Mouse (Mus musculus) cerebellum, adult 2 months (tissue): Measurements from ENCODE around the gene Tex45. TPM values are rescaled to one million over a fixed set of nuclear protein-coding genes. Genes with fewer than 3 reads are reported as not detected.

Experiments used
- DNase-seq, 2 experiments: peaks; one replicate each; pipeline ENCODE4 v3.0.0; 2021
- H3K27ac ChIP-seq: fragments of 200-500 bp; 2 replicates; pipeline ENCODE4 v1.5.1; 2012; ENCODE audit warnings: low read length, control low read depth, inconsistent platforms; ENCODE audit not compliant: insufficient read depth
- H3K27me3 ChIP-seq: fragments of 200-500 bp; 2 replicates; pipeline ENCODE4 v1.6.1; 2012; ENCODE audit warnings: inconsistent platforms, mild to moderate bottlenecking, low read length, moderate library complexity; ENCODE audit not compliant: control insufficient read depth, insufficient read depth
- H3K4me1 ChIP-seq: fragments of 200-500 bp; 2 replicates; pipeline ENCODE4 v1.6.1; 2011; ENCODE audit warnings: low read length; ENCODE audit not compliant: control insufficient read depth, insufficient read depth
- H3K4me3 ChIP-seq: fragments of 200-500 bp; replicated peaks from 2 replicates; pipeline ENCODE3; 2011; ENCODE audit warnings: mild to moderate bottlenecking, low read depth, low read length, control low read depth; ENCODE audit not compliant: insufficient read depth
- CTCF ChIP-seq: fragments of 200-500 bp; IDR thresholded peaks from 2 replicates; pipeline ENCODE4 v1.5.1; 2011; ENCODE audit warnings: low read depth, mild to moderate bottlenecking, control low read depth, low read length, moderate library complexity, borderline replicate concordance; ENCODE audit not compliant: insufficient read depth
- POLR2A ChIP-seq: fragments of 200-500 bp; IDR thresholded peaks from 2 replicates; pipeline ENCODE4 v1.6.1; 2011; ENCODE audit warnings: low read length, control low read depth, borderline replicate concordance; ENCODE audit not compliant: insufficient read depth
- whole genome bisulfite sequencing: fragments of 180-500 bp; shearing (Covaris S2); methylation state at CpG from one replicate; pipeline ENCODE4 v1.1.7; 2018; 5-methylcytosine and 5-hydroxymethylcytosine counted together
- polyA plus RNA-seq: library from polyadenylated mRNA; depleted of rRNA; stranded (reverse); fragments of >200 nt; gene quantifications from 2 replicates; pipeline ENCODE4 v1.2.3, GENCODE M21; 2012

Gene Tex45
- polyA plus RNA-seq, 1 experiment = 0.26 TPM

- no peaks in the 10 kb centered on the region for H3K4me1 ChIP-seq
- no peak overlapping the region for H3K4me3 ChIP-seq
- no peak overlapping the region for H3K27ac ChIP-seq
- TF ChIP-seq POLR2A (no peak), CTCF (no peak)
- no peak for DNase-seq
- H3K27me3 ChIP-seq = no peaks in the 10 kb centered on the region
- 56% methylated on average over 4 of the region's 4 CpGs for WGBS
Measured at GRCm38 (mm10) chr8:3502217-3502616, 31.6 kb downstream of the Tex45 start.

- no peak for DNase-seq
- no peaks in the 10 kb centered on the region for H3K27me3 ChIP-seq
- TF ChIP-seq CTCF (no peak), POLR2A (no peak)
- H3K4me1 ChIP-seq = no peaks in the 10 kb centered on the region
- H3K4me3 ChIP-seq = no peak overlapping the region
- no peak overlapping the region for H3K27ac ChIP-seq
- 88% methylated on average over 6 of the region's 6 CpGs for WGBS
Measured at GRCm38 (mm10) chr8:3507979-3508754, 37.5 kb downstream of the Tex45 start.

- H3K4me3 ChIP-seq = peak overlapping the region; percentile 88
- no peaks in the 10 kb centered on the region for H3K27me3 ChIP-seq
- H3K4me1 ChIP-seq = peaks cover 6% of the 10 kb centered on the region; the same call in 1 of the 2 replicates
- WGBS = 10% methylated on average over 13 of the region's 13 CpGs
- peak; percentile 44 to 45 for DNase-seq
- H3K27ac ChIP-seq = peak overlapping the region; percentile 39
- TF ChIP-seq CTCF = no peak
- no peak for TF ChIP-seq POLR2A
Measured at GRCm38 (mm10) chr8:3514681-3515247, 44.1 kb downstream of the Tex45 start.

- peak within 1 kb of the TSS; percentile 88 for H3K4me3 ChIP-seq
- TF ChIP-seq POLR2A (peak; percentile 58; the same call in 1 of the 2 replicates), CTCF (no peak)
- H3K27me3 ChIP-seq = no peaks in the 10 kb centered on the region
- H3K4me1 ChIP-seq = peaks cover 6% of the 10 kb centered on the region; the same call in 1 of the 2 replicates
- WGBS = under 1% methylated on average over 25 of the region's 25 CpGs
- peak within 1 kb of the TSS; percentile 39 for H3K27ac ChIP-seq
- peak; percentile 91 for DNase-seq
Measured at GRCm38 (mm10) chr8:3515260-3515671, 44.6 kb downstream of the Tex45 start, which contains the start of gene Pnpla6. Gene Pnpla6 (plus strand): TSS chr8:3515384.

- Histone ChIP-seq H3K4me1 (peaks cover 6% of the 10 kb centered on the region; the same call in 1 of the 2 replicates), H3K4me3 (peak overlapping the region; percentile 88), H3K27me3 (no peaks in the 10 kb centered on the region), H3K27ac (peak overlapping the region; percentile 22)
- TF ChIP-seq POLR2A = no peak
- no peak for TF ChIP-seq CTCF
- peak in 1 of 2 experiments; percentile 53 for DNase-seq
- under 1% methylated on average over 25 of the region's 25 CpGs for WGBS
Measured at GRCm38 (mm10) chr8:3515771-3516417, 45.2 kb downstream of the Tex45 start.

- H3K27me3 ChIP-seq = no peaks in the 10 kb centered on the region
- 1% methylated on average over 36 of the region's 36 CpGs for WGBS
- TF ChIP-seq POLR2A = no peak; the same call in 1 of the 2 replicates
- TF ChIP-seq CTCF = no peak
- H3K4me1 ChIP-seq = peaks cover 6% of the 10 kb centered on the region; the same call in 1 of the 2 replicates
- H3K27ac ChIP-seq = peak overlapping the region; percentile 22
- DNase-seq = peak; percentile 97
- H3K4me3 ChIP-seq = peak overlapping the region; percentile 88
Measured at GRCm38 (mm10) chr8:3516450-3517116, 45.9 kb downstream of the Tex45 start.

GRCm38 (mm10) chr8:3517117-3517495, 46.4 kb downstream of the Tex45 start:
- DNase-seq = peak in 1 of 2 experiments; percentile 37
- Histone ChIP-seq H3K27ac (0 out of 2 replicates have a peak overlapping the region, but pooled peaks have one; percentile 5), H3K4me1 (peaks cover 6% of the 10 kb centered on the region; the same call in 1 of the 2 replicates), H3K27me3 (no peaks in the 10 kb centered on the region), H3K4me3 (peak overlapping the region; percentile 88)
- TF ChIP-seq POLR2A = no peak
- no peak for TF ChIP-seq CTCF
- 5% methylated on average over 16 of the region's 16 CpGs for WGBS
